Mouse (Mus musculus) bone marrow macrophage, adult 2 months (primary cell): ENCODE measurements around the gene Vcl. TPM values are rescaled to one million over a fixed set of nuclear protein-coding genes. Genes with fewer than 3 reads are reported as not detected.

Experiments
- H3K27ac ChIP-seq: 2 replicates; pipeline ENCODE4 v1.5.1; 2012; ENCODE audit warnings: low read depth, low read length; ENCODE audit not compliant: insufficient read depth
- H3K4me1 ChIP-seq: 2 replicates; pipeline ENCODE4 v1.6.1; 2012; ENCODE audit warnings: low read length; ENCODE audit not compliant: control insufficient read depth, insufficient read depth
- H3K4me3 ChIP-seq: 2 replicates; pipeline ENCODE4 v1.5.1; 2012; ENCODE audit warnings: mild to moderate bottlenecking, low read length, moderate library complexity; ENCODE audit not compliant: insufficient read depth
- CTCF ChIP-seq: IDR thresholded peaks from 2 replicates; pipeline ENCODE4 v1.5.1; 2012; ENCODE audit warnings: low read depth, mild to moderate bottlenecking, low read length, moderate library complexity
- POLR2A ChIP-seq: IDR thresholded peaks from 2 replicates; pipeline ENCODE4 v1.6.1; 2012; ENCODE audit warnings: mild to moderate bottlenecking, low read depth, low read length, borderline replicate concordance
- polyA plus RNA-seq: library from polyadenylated mRNA; stranded (reverse); fragments of >200 nt; gene quantifications from 2 replicates; pipeline ENCODE4 v1.2.4, GENCODE M21; 2012; ENCODE audit not compliant: missing spikeins, insufficient read depth, insufficient read length

Gene Vcl
- polyA plus RNA-seq, 1 experiment = 13.2 TPM

DNA sequence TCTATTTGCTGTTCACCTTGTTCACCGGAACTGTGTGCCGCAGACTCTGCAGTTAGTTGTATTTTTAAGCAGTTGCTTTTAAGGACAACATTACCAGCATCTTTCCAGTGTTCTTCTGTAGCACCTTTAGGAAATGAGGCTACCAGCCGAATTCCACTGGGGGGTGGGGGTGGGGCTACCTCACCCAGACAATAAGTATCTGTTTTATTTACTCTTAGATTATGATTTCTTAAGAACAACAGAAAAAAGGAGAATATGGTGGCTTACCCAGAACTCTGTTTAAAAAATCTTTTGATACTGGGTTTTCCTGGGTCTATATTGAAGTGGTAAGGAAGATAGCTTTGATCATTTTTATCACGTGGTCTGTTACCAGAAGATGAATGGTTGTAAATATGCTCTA, 105.1 kb downstream of the Vcl start:
- Histone ChIP-seq H3K27ac (no peak overlapping the region), H3K4me3 (no peak overlapping the region), H3K4me1 (peaks cover 20% of the 10 kb centered on the region)
- TF ChIP-seq CTCF = no peak
- TF ChIP-seq POLR2A = no peak

DNA sequence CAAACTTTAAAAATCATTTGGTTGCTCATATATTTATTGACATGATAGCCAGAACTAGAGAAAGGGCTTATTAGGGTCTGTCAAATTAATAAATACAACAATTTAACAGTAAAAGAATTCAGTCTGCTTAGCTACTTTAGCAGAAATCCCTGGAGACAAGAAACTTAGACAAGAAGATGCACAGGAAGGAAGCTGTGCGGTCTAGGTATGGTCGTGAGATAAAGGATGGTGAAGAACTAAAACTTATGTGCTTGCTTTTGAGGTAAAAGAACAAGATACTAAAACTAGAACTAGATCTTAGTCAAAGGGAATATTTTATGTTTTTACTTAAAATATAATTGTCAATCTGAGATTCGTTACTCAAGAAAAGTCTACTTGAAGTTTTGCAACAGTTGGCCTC, 105.6 kb downstream of the Vcl start:
- Histone ChIP-seq H3K4me1 (peaks cover 20% of the 10 kb centered on the region), H3K27ac (no peak overlapping the region), H3K4me3 (no peak overlapping the region)
- no peak for TF ChIP-seq POLR2A
- TF ChIP-seq CTCF = no peak

DNA sequence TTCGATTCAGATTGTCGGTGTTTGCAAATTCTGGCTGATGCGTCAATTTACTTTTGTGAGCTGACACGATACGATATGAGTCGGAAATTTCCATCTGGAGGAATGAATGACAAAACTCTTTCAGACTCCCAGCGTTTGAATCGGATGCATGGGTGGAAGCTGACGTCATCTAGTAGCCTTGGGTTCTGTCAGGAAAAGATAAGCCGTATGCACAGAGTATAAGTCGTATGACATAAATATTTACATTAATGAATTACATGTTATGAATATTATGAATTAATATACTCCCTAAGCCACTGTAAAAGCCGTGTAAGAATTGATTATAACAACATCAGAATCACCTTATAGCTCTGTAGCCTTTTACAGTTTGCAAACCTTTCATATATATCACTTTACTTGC, 109.9 kb downstream of the Vcl start:
- Histone ChIP-seq H3K27ac (no peak overlapping the region), H3K4me3 (no peak overlapping the region), H3K4me1 (peaks cover 10% of the 10 kb centered on the region)
- TF ChIP-seq POLR2A = no peak
- no peak for TF ChIP-seq CTCF

DNA sequence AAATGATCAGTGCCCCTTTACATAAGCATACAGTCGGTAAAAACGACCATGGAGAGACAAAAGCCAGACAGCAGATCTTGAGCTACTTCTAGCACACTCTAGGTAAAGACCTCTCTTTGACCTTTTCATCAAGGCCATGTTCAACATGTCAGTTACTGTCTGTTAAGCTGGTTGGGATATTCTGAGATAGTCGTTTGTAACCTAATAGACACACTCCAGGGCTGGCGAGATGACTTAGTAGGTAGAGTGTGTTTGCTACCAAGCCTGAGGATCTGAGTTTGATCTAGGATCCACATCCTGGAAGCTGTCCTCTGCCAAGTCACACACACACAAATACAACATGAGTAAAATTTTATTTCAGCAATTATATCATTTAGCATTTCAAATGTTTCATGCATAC, 110.4 kb downstream of the Vcl start:
- H3K27ac ChIP-seq = no peak overlapping the region
- no peak overlapping the region for H3K4me3 ChIP-seq
- peaks cover 8% of the 10 kb centered on the region for H3K4me1 ChIP-seq
- TF ChIP-seq POLR2A = no peak
- TF ChIP-seq CTCF = no peak

DNA sequence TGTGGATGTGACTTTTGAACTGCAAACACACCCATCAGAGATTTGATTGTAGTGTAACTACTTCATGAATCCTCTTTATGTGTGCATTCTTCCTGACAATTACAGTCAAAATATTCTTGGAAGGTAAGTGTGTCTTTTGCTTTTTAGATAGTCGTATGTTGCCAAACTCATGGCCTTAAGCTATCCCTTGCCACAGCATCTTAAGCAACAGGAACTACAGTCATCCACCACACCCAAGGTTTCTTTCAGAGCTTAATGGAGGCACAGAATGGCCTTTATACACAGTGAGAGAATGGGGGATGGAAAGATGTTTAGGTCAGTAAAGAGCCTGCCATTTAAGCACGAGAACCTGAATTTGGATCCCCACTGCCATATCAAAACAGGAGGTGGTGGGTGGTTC, 118.6 kb downstream of the Vcl start:
- no peak overlapping the region for H3K27ac ChIP-seq
- TF ChIP-seq POLR2A (no peak), CTCF (no peak)
- H3K4me1 ChIP-seq = peaks cover 13% of the 10 kb centered on the region
- no peak overlapping the region for H3K4me3 ChIP-seq

DNA sequence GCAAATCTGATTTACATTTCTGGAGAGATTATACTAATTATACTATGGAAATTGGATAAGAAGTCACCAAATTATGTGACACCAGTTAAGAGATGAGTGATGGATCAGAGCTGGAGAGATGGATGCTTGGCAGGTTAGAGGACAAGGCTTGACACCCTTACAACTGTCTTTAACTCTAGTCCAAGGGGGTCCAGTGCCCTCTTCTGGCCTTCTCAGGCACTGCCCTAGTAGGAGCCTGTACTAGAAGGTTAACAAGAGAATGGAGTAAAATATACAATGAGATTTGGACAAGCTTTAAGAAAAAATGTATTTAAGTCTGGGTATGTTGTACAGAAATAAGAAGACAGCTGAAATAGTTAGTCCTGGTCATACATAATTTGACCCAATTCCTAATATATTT, 119.7 kb downstream of the Vcl start:
- H3K4me1 ChIP-seq = peaks cover 13% of the 10 kb centered on the region
- H3K4me3 ChIP-seq = no peak overlapping the region
- H3K27ac ChIP-seq = no peak overlapping the region
- TF ChIP-seq POLR2A (no peak), CTCF (peak; percentile 47)

DNA sequence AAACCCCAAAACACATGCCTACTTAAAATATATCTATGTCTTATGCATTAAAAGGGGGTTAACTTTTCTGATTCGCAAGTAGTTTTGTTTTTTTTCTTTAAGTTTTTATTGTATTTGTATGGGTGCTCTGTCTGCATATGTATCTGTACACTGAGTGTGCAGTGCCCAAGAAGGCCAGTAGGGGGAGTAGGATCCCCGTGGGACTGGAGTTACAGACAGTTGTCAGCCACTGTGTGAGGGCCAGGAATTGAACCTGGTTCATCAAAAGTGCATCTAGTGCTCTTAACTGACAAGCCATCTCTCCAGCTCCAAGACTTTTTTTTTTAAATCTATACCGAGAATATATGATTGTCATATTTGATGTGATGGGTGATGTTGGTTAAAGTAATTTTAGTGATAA, 121.5 kb downstream of the Vcl start:
- TF ChIP-seq CTCF (peak; percentile 45; the same call in 1 of the 2 replicates), POLR2A (no peak)
- H3K4me3 ChIP-seq = 0 out of 2 replicates have a peak overlapping the region, but pooled peaks have one; percentile 10
- H3K27ac ChIP-seq = no peak overlapping the region
- H3K4me1 ChIP-seq = peaks cover 14% of the 10 kb centered on the region

DNA sequence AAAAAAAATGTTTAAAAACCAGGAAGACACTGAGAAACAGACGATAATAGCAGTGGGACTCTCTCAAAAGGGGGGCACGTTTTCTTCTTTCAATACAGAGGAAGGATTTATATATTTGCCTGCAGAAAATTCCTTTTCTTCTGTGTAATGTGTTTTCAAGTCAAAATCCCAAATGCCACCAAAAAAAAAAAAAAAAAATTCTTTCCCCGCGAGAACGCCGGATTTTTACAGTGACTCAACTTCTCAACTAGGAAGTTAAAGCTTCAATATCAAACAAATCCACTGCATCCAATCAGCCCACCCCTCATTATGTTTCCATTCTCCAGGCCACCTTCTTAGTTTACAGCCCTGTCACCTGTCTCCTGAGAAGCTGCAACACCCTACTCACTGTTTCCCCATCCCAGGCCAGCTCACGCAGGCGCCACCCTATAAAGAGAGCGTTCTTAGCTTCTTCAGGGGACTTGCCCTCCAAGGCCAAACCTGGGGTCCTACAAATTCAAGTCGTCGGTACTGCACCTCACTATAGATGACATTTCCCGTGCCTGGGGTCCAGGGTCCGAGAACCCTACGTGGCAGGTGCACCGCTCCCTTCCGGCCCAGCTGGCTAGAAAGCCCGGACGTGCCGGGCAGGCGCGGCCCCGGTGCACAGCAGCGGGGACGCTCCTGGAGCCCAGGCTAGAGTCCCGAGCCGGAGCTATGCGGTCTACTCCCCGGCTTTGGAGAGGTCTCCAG, 122.3 kb downstream of the Vcl start:
- peak overlapping the region; percentile 86 for H3K27ac ChIP-seq
- H3K4me1 ChIP-seq = peaks cover 14% of the 10 kb centered on the region
- peak overlapping the region; percentile 100 for H3K4me3 ChIP-seq
- TF ChIP-seq CTCF (no peak), POLR2A (no peak)

DNA sequence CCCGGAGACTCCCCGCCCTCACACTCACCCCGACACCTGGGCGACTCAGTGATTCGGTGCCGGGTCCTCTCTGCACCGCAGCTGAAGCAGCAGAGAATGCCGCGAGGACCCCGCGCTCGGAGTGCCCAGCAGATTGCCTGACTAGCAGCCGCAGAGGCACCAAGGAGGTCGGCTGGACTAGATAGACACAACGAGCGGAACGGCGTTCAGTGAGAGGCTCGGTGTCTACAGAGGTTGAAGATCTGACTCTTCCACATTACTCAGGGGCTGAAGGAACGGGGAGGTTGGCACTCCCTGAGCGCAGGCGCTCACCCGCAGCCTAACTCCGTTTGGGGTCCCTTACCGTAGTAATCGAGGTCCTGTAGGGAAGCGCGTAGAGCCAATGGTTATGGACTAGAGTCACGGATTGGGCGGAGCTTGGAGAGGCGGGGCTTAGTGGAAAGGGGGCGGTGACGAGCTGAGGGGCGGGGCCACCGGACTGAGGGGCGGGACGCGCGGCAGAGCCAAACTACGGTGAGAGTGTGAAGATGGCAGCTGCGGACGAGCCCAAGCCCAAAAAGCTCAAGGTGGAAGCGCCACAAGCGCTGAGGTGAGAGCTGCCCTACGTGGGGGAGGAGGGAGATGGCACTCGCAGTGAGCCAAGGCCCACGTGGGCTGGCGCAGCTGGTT, 123.0 kb downstream of the Vcl start, which contains the start of the genes Ap3m1 and Adk:
Ap3m1 (minus strand) TSS at position 397 of the 669 bp plus-strand sequence.
Adk (plus strand) TSS at position 463 of the 669 bp plus-strand sequence.
- Histone ChIP-seq H3K4me1 (peaks cover 12% of the 10 kb centered on the region), H3K27ac (peak within 1 kb of the TSS; percentile 86), H3K4me3 (peak within 1 kb of the TSS; percentile 100)
- TF ChIP-seq POLR2A (no peak; the same call in 1 of the 2 replicates), CTCF (no peak)

DNA sequence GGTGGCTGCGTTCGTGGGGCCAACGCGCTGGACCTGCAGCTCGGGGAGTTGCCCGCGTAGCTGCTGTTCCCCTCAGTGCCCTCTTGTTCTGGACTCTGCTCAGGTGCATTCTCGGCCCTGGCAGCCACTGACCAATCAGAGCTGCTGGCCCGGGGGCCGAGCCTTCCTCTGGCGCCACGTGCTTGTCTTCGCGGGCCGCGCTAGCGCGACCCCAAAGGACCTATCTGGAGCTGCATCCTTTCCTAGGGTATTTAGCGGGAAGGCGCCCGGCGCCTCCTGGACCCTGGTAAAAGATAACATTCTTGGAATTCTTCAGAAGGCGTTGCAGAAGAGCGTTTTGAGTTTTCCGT, 123.6 kb downstream of the Vcl start:
- no peak for TF ChIP-seq POLR2A
- no peak for TF ChIP-seq CTCF
- Histone ChIP-seq H3K4me1 (peaks cover 12% of the 10 kb centered on the region), H3K4me3 (peak overlapping the region; percentile 100), H3K27ac (peak overlapping the region; percentile 52)
